Mouse (Mus musculus): ENCODE measurements around the gene Bco2.

DNA sequence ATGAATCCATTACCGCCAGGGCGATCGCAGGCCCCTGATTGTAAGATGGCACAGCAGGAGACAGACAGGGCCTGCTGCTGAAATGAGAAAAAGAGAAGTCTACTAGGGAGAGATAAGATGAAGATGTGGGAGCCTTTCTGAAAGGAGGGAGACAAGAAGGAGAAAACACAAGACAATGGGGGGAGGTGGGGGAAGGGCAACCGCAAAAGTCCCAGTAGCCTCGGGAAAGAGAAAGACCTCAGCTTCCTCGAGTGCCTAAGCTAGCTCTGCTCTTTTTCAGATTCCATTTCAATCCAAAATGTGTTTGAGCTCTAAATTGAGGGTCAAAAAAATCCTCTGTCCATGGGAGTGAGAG, 58.9 kb downstream of the Bco2 start:
- no peak for TF ChIP-seq POLR2A (IDR thresholded peaks at IDR 0.05; ENCODE audit: control insufficient read depth, low read depth, low read length)
- no peak for TF ChIP-seq CTCF (IDR thresholded peaks at IDR 0.05; ENCODE audit: control insufficient read depth, insufficient read depth, insufficient replicate concordance, low read depth, low read length)

All from testis, adult 2 months (tissue).